8 mouse cellular contexts compared by ENCODE assay signal in genomic region chr19:43760504-43760903, GRCm38 (mm10). TPM values are rescaled to one million over a fixed set of nuclear protein-coding genes. Genes with fewer than 3 reads are reported as not detected.
DNase-seq lines count a peak whose midpoint lies in the region; ATAC-seq and TF ChIP-seq lines count a peak whose summit lies in the region.

No protein-coding gene starts in this region.

- no peak for ATAC-seq in midbrain, embryonic 14.5 days (ENCODE audit: low FRiP score, low TSS enrichment)
- ATAC-seq in midbrain, embryonic 13.5 days = no peak
- ATAC-seq in Patski = no peak
- peak; percentile 63; the same call in 1 of the 2 replicates for ATAC-seq in monocyte, adult 5-6 weeks (replicated peaks; ENCODE audit: insufficient number of reproducible peaks, low FRiP score, low TSS enrichment, poor library complexity, severe bottlenecking)

- no peaks in the 10 kb centered on the region for H3K4me1 ChIP-seq in midbrain, embryonic 14.5 days (ENCODE audit: control insufficient read depth, insufficient read depth, low read length)
- H3K4me1 ChIP-seq in midbrain, embryonic 13.5 days (replicated peaks) = no peaks in the 10 kb centered on the region

- no peak overlapping the region for H3K9ac ChIP-seq in midbrain, embryonic 14.5 days (replicated peaks; ENCODE audit: low read length)
- H3K9ac ChIP-seq in midbrain, embryonic 13.5 days (replicated peaks) = no peak overlapping the region

- H3K4me3 ChIP-seq in midbrain, embryonic 14.5 days (replicated peaks; ENCODE audit: low read depth, low read length) = no peak overlapping the region
- no peak overlapping the region for H3K4me3 ChIP-seq in midbrain, embryonic 13.5 days (replicated peaks)

- no peaks in the 10 kb centered on the region for H3K36me3 ChIP-seq in midbrain, embryonic 14.5 days (ENCODE audit: control insufficient read depth, insufficient read depth, low read length)
- H3K36me3 ChIP-seq in midbrain, embryonic 13.5 days = no peaks in the 10 kb centered on the region

- no peaks in the 10 kb centered on the region for H3K27me3 ChIP-seq in midbrain, embryonic 14.5 days (ENCODE audit: control insufficient read depth, insufficient read depth, low read length)
- H3K27me3 ChIP-seq in midbrain, embryonic 13.5 days = no peaks in the 10 kb centered on the region
- H3K27me3 ChIP-seq in Patski = no peaks in the 10 kb centered on the region

- in situ Hi-C loops in Patski (cut with MboI; ENCODE audit: low pct_unique_long_range_greater_than_20kb) = no loop called here

- no peak overlapping the region for H3K4me2 ChIP-seq in midbrain, embryonic 14.5 days (ENCODE audit: low read length)
- H3K4me2 ChIP-seq in midbrain, embryonic 13.5 days (replicated peaks) = no peak overlapping the region

- peak; percentile 69 for TF ChIP-seq CTCF in Patski (IDR thresholded peaks at IDR 0.05)

- no peaks in the 10 kb centered on the region for H3K9me3 ChIP-seq in midbrain, embryonic 14.5 days (ENCODE audit: control insufficient read depth, low read length)
- H3K9me3 ChIP-seq in midbrain, embryonic 13.5 days = no peaks in the 10 kb centered on the region

- H3K27ac ChIP-seq in midbrain, embryonic 14.5 days (replicated peaks; ENCODE audit: low read depth, low read length) = no peak overlapping the region
- no peak overlapping the region for H3K27ac ChIP-seq in midbrain, embryonic 13.5 days

- WGBS in midbrain, embryonic 14.5 days = 21% methylated on average over 6 of the region's 6 CpGs
- 22% methylated on average over 6 of the region's 6 CpGs for WGBS in midbrain, embryonic 13.5 days

- CTCF ChIA-PET in Patski (lab: Charles Lee) = interaction anchor here (0.7 to 1.2 kb wide), 6 partner anchors 9 to 131 kb away, joined by 3 to 4 read pairs (median 3); partner anchors contain the start of gene Slc25a28

- POLR2A ChIA-PET in Patski (lab: Charles Lee) = no interaction called here

- peak; percentile 87 for DNase-seq in midbrain, embryonic 14.5 days
- DNase-seq in Patski (ENCODE audit: low read depth, low spot score) = no peak
- DNase-seq in cerebellum, adult 9-11 months = peak; percentile 35
- peak; percentile 30 for DNase-seq in gastrocnemius, postnatal 25 days
- DNase-seq in layer of hippocampus, postnatal 36 days = peak; percentile 52 to 54
- DNase-seq in thymus, postnatal 25 days = peak; percentile 79

RNA-seq across cellular contexts. Expression of gene Cox15, which starts 7.7 kb away (rescaled TPM):
- polyA plus RNA-seq in midbrain, embryonic 14.5 days (2014; fragmentation: Nextera tagmentation; extraction: Ambion mirVana) = 8.4 and 10.6 TPM in 2 replicates
- polyA plus RNA-seq in midbrain, embryonic 13.5 days (2015; fragmentation: Nextera tagmentation; extraction: Ambion mirVana) = 12.0 and 12.7 TPM in 2 replicates
- 32.7 TPM for polyA plus RNA-seq in Patski (2021)
- 10 to 100 TPM; 17.5 to 19.5 TPM for total RNA-seq in gastrocnemius, postnatal 25 days (2021)
- total RNA-seq in layer of hippocampus, postnatal 36 days (2021) = 10 to 100 TPM; 15.1 to 17.9 TPM
- 5.5 to 10.8 TPM (median 9.4 TPM) in 3 replicates for total RNA-seq in monocyte, adult 5-6 weeks (2017)

RNA-seq across cellular contexts. Expression of gene Cutc, which starts 7.7 kb away (rescaled TPM):
- 7.6 and 10.6 TPM in 2 replicates for polyA plus RNA-seq in midbrain, embryonic 14.5 days (2014; fragmentation: Nextera tagmentation; extraction: Ambion mirVana)
- polyA plus RNA-seq in midbrain, embryonic 13.5 days (2015; fragmentation: Nextera tagmentation; extraction: Ambion mirVana) = 8.4 and 9.8 TPM in 2 replicates
- 7.1 TPM for polyA plus RNA-seq in Patski (2021)
- total RNA-seq in gastrocnemius, postnatal 25 days (2021) = 10 to 100 TPM; 15.8 to 16.8 TPM
- total RNA-seq in layer of hippocampus, postnatal 36 days (2021) = 1 to 10 TPM; 4.6 to 8.8 TPM
- total RNA-seq in monocyte, adult 5-6 weeks (2017) = 17.4 to 33.6 TPM (median 27.9 TPM) in 3 replicates

RNA-seq across cellular contexts. Expression of gene Abcc2, which starts 21.5 kb away (rescaled TPM):
- polyA plus RNA-seq in midbrain, embryonic 14.5 days (2014; fragmentation: Nextera tagmentation; extraction: Ambion mirVana) = not detected in 2 replicates
- 0.03 TPM in 2 replicates for polyA plus RNA-seq in midbrain, embryonic 13.5 days (2015; fragmentation: Nextera tagmentation; extraction: Ambion mirVana)
- polyA plus RNA-seq in Patski (2021) = not detected
- total RNA-seq in gastrocnemius, postnatal 25 days (2021) = not detected
- not detected for total RNA-seq in layer of hippocampus, postnatal 36 days (2021)
- total RNA-seq in monocyte, adult 5-6 weeks (2017) = 0.76 to 2.6 TPM (median 1.6 TPM) in 3 replicates
